Mouse (Mus musculus) left cerebral cortex, postnatal 10 days (tissue): ENCODE measurements around the gene Gpx7. TPM values are rescaled to one million over a fixed set of nuclear protein-coding genes. Genes with fewer than 3 reads are reported as not detected.

Source experiments
- DNase-seq, 2 experiments: peaks; one replicate each; pipeline ENCODE4 v3.0.0; 2021 to 2022; ENCODE audit warnings: low spot score in 2 of 2, mixed read lengths in 1 of 2; ENCODE audit errors: extremely low spot score in 1 of 2
- intact Hi-C: fragments of 180-260 bp; cut with DNase I; formaldehyde crosslinking; loops from one replicate; pipeline ENCODE4 v1.15.1; 2025
- total RNA-seq, 2 experiments: library from RNA; stranded (reverse); gene quantifications; 2 replicates each; pipeline ENCODE4 v1.2.3; 2021

Gpx7 gene
- 10 to 100 TPM in 1 of 2 experiments, 1 to 10 TPM in 1; 9.9 to 14.9 TPM for total RNA-seq

DNA sequence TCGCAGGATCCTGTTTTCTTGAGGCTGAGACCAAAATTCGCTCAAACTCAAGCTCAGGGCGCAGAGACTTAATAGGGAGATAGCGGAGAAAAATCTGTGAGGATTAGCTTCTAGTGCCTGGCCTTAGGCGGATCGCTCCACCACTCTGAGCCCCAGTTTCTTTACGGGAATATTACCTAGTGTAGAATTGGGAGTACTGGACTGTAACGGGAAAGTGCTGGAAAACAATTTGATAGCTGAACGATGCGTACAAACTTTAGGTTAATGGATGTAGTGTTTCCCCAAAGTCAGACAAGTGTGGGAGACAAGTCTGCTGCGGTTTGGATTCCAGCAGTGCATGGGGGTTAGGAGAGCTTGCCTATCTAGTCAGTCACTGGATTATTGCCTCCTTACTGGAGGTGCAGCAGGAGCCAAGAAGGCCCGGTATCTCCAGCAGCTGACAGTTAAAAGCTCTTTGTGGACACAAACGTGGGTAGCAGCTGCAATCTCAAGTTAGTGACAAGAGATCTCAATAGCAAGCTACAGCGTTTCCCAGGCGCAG is at the start of gene Gpx7:
TSS of gene Gpx7 (minus strand) at position 101 of the 541 bp plus-strand sequence.
- no peak for DNase-seq
- intact Hi-C loops, result loop anchor here (2.0 kb wide), 1 partner anchor 52 kb away; the partner anchor contains the start of gene Tut4

DNA sequence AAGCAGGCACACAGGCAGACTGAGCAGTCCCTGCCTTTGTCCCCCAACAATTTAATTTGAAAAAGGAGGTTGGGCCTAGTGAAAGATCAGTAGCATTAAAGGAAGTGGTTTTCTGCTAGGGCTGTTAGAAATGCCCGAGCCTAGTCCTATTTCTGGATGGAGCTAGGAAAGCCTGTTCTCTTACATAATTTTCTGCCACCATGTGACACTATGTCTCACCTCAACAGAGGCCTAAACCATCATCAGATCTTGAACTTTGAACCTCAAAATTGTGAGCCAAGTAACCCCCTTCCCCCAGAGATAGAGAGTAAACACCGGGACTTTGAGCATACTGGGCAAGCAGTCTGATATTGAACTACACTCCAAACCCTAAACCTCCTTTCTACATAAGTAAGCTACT is 49.3 kb upstream of the Gpx7 start:
- intact Hi-C loops, result loop anchor here (5.0 kb wide), 1 partner anchor 94 kb away; no protein-coding TSS in a partner anchor
- DNase-seq, result no peak

DNA sequence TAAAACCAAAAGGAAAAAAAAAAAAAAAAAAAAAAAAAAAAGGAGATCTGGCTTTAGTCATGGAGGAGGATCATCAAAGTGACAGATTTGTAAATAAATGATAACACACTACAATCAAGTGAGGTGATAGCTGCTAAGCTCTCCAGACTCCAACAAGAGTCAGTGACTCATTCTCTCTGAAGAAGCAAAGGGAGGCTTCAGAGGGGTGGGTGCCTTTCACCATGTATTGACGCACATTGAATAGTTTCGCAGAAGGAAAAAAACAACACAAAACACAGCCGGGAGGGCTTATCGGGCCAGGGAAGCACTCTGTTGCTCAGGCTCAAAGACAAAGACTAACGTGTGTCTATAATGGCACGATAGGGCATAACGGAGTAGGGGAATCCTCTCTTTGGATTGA is 41.3 kb upstream of the Gpx7 start:
- DNase-seq, result no peak
- intact Hi-C loops, result no loop called here

DNA sequence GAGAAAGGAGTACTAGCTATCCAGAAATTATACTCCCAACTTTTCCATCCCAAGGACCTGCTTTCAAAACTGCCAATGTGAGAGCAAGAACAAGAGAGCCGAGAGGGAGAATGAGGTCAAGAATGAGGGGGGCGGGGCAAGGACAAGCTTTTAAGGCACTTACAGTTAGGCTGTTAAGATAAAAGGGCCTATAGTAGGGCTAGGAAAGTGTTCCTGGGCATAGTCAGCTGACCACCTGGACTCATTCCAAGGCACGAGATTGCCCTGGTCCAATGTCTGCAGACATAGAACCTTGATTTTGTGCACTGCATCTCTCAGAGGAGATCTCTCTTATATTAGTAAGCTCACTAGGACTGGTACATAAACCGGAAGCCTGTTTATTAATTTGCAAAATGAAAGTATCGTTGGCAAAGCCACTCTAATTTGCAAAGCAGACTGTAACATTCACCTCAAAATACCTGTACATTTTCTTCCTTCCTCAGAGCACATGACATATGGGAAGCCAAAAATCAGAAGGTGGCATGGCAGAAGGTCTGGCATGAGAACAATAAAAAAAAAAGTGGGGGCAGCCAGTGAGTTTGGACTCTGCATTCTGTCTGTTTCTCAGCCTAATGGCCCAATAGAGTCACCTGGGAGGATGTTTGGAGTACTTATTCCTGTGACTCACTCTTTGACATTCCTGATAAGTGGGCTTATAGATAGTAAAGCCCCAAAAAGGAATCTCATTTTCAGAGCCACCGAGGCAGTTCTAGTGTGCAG is 31.5 kb upstream of the Gpx7 start:
- DNase-seq, result peak in 1 of 2 experiments; percentile 19
- intact Hi-C loops, result no loop called here

DNA sequence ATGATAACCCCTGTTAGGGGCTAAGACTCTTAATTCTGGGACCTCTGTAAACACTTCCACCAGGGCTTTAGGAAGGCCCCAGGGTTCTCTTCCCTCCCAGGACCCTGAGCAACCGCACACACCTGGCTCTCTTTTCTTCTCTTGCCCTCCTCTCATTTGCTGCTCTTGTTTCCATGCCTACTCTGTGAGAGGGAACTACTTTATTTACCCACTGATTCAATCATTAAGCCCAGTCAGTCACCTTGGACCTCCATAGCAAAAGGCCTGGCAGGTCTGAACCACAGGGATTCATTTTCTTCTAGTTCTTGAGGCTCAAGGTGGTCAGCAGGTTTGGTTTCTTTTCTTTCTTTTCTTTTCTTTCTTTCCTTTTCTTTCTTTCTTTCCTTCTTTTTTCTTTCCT is 29.5 kb upstream of the Gpx7 start:
- intact Hi-C loops, result no loop called here
- no peak for DNase-seq

GRCm38 (mm10) chr4:108435646-108436045 is 28.9 kb upstream of the Gpx7 start:
- intact Hi-C loops, result no loop called here
- no peak for DNase-seq

- DNase-seq, result no peak
- intact Hi-C loops, result no loop called here
These were observed 28.0 kb upstream of the Gpx7 start for GRCm38 (mm10) chr4:108434781-108435180.

DNA sequence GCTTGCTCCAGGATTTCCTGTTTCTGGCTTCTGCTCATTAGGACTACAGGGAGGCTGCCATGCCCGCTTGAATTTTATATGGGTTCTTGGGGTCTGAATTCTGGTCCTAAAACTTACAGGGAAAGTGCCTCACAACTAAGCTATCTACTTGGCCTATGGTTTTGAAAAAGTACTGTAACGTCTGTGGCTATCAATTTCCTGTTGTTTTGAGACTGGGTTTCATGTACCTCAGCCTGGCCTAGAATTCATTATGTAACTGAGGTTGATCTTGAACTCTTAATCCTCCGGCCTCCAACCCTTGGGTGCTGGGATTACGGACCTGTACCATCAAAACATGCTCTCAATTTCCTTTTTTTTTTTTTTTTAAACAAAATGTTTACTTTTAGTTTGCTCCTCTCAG is 27.5 kb upstream of the Gpx7 start:
- intact Hi-C loops, result no loop called here
- no peak for DNase-seq

DNA sequence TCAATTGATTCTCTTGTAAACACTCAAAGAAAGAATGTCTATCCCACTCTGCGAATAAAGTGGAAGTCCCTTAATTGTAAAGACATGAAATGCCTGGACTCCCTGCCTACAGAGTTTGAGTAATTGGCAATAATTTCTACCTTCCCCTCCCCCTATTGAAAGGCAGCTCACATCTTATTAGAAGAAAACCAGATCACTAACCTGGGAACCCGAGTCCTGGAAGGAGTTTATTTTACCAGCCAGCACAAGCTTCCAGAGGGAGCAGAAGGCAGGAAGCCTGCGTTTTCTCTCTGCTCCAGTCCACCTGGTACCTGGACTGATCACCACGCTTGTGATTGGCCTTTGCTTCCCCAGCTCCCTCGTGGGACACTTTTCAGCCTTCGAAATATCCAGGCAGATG is 26.6 kb upstream of the Gpx7 start:
- no peak for DNase-seq
- intact Hi-C loops, result no loop called here

DNA sequence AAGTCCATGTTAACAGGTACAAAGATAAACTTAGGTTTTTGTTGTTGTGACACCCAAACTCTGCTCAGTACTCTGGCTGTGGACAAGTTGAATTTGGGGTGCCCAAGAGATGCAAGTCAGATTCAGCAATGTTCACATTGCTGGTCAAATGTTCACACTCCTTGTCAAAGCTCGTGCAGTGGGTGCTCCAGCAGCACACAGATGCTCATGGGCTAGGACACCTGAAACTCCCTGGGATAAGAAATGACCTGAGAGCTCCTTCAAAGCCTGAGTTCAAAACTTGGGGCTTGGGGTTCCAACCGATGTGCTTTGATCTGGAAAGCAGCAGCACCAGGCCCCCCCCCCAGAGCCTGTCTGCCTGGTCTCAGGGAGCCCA is 24.8 kb upstream of the Gpx7 start:
- DNase-seq, result no peak
- intact Hi-C loops, result no loop called here

DNA sequence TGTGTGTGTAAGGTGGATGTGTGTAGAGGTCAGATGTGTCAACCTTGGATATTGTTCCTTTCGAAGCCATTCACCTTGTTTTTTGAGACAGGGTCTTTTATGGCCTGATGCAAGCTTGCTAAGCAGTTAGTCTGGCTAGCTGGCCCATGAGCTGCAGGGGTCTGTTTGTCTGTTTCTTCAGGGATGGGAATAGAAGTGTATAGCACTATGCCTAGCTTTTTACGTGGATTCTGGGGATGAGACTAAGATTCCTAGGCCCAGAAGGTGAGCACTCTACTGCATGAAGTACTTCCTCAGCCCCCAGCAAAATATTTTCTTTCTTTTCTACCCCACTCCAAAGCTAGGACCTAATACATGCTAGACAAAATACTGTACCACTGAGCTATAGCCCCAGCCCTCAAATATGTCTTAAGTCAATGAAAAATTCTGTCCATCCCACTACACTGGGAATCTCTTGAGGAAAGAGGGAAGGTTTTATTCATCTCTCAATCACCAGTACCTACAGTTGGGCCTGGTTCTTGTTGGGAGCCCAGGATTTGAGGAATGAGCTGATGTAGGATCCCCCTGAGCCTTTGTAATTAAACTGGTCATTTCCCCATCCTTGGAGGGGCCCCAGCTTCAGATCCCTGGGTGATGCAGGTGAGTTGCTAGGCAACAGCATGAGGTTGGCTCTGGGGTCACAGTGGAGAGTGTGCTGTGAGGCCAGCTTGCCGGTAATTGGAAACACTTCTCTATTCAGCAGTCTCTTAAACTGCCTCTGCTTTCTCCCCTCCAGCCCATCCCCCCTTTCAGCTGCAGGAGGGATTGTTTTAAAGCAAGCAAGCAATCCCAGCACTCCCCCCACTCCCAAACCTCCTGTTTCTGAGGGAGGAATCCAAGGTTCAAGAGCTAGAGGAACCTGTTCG is 24.1 kb upstream of the Gpx7 start:
- intact Hi-C loops, result no loop called here
- peak in 1 of 2 experiments; percentile 19 for DNase-seq

- intact Hi-C loops, result no loop called here
- no peak for DNase-seq
These were observed 21.6 kb upstream of the Gpx7 start for GRCm38 (mm10) chr4:108428341-108428721.

DNA sequence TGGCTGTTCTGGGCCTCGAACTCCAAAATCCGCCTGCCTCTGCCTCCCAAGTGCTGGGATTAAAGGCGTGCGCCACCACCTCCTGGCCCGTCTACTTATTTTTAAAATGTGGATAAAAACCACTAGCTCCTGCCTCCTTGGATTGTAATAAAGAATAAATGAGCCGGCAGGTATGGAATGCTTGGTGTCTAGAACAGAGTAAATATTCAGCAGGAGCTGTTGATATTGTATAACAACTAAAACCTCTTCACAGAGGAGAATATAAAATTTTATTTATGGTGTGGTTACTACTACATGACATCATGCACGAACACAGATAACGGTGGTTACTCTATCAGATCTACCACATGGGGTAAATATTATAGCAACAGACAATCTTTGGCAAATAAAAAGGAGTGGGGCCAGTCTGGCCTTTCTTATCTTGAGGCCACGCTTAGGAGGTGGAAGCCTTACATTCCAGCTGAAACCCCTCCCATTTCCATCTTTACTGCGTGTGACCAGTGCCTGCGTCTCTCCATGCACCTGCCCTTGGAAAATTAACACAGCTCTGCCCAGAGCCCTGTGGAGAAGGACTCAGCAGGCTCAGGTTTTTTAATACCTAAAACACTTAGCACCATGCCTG is 21.1 kb upstream of the Gpx7 start:
- intact Hi-C loops, result no loop called here

GRCm38 (mm10) chr4:108424587-108424986 is 17.8 kb upstream of the Gpx7 start:
- DNase-seq, result no peak
- intact Hi-C loops, result no loop called here

More for the DNA sequence above, 21.1 kb upstream of the Gpx7 start:
- no peak for DNase-seq

DNA sequence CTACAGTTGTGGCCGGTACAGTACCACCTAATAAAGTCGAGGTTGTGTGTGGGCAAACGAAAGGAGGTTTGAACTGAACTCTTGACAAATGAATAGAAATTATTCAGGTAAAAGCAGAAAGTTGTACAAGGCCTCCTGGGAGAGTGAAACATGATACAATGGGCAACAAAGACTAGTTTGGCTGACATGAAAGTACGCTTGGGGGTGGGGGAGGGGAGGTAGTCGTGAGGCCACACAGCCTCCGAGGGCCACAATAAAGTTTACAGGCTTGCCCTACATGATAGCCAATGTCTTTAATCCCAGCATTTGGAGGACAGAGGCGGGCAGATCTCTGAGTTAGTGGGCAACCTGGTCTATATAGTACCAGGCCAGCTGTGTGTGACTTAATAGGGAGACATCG is 860 bp upstream of the Gpx7 start:
- intact Hi-C loops, result loop anchor here (2.0 kb wide), 1 partner anchor 51 kb away; the partner anchor contains the start of gene Tut4
- no peak for DNase-seq

GRCm38 (mm10) chr4:108406138-108406860 is 462 bp downstream of the Gpx7 start:
- intact Hi-C loops, result loop anchor here (2.0 kb wide), 1 partner anchor 53 kb away; the partner anchor contains the start of gene Tut4
- peak; percentile 53 to 84 for DNase-seq

DNA sequence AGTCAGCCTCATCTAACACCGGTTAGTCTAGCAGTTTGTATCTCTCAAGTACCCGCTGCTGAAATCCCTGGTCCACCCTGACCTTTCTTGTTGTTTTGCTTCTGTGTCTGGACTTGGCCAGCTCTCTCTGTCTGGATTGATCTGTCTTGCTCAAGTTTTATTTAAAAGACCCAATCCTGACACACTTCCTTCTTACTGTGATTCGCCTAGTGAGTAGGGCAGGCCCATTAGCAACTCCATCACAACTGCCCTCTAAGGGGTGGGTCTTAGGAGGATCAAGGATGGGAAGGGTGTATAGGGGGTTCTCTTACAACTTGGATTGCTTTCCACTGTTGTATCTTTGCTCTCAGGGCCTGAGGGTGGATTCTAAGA is 1.0 kb downstream of the Gpx7 start:
- peak in 1 of 2 experiments; percentile 19 for DNase-seq
- intact Hi-C loops, result loop anchor here (2.0 kb wide), 1 partner anchor 53 kb away; the partner anchor contains the start of gene Tut4

GRCm38 (mm10) chr4:108403861-108404635 is 2.7 kb downstream of the Gpx7 start:
- intact Hi-C loops, result no loop called here
- no peak for DNase-seq
